Mouse (Mus musculus) ovary, postnatal 36 days (tissue): ENCODE results near the gene Btbd35f29.
"Not testable (repeated sequence)": the region's sequence is repeated elsewhere in the genome, so short reads cannot be mapped to it uniquely, and the experiment has no call there.

Experiments used
- DNase-seq: peaks from one replicate; pipeline ENCODE4 v3.0.0; 2022; ENCODE audit warnings: low spot score, mixed read lengths

The Btbd35f29 gene

DNA sequence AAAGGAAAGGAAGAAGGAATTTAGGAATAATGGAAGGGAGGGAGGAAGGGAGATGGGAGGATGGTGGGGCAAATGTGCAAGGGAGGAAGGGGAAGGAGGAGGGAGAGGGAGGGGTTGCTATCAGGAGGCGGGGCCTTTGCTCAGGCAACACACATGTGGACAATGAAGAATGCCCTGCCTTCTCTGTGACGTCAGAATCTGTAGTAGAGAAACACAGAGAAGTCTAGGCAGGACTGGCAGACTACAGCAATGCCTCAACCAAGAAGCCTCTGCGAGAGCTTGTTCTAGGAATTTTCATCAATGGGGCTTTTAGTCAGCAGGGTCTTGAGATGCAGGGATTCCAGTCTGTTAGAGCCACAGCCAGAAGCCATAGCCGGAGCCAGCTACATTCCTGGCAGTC is at the start of gene Btbd35f29:
Gene Btbd35f29, plus strand, starts transcription at position 301 of the 400 bp plus-strand sequence.
- not testable (repeated sequence) for DNase-seq

DNA sequence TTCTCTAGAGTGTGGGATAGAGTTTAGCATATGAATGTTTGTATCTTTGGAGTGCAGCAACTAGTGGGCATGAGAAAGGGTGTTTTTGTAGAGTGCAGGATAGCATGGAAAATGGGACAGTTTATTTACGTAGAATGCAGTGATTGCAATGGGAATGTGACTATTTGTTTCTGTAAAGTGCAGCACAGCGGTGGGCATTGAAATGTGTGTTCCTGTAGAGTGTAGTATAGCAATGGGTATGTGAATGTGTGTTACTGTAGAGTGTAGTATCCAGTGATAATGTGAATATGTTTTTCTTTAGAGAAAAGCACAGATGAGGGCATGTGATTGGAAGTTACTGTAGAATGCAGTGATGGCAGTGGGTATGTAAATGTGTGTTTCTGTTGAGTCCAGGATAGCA is 23.9 kb downstream of the Btbd35f29 start:
- DNase-seq = not testable (repeated sequence)

DNA sequence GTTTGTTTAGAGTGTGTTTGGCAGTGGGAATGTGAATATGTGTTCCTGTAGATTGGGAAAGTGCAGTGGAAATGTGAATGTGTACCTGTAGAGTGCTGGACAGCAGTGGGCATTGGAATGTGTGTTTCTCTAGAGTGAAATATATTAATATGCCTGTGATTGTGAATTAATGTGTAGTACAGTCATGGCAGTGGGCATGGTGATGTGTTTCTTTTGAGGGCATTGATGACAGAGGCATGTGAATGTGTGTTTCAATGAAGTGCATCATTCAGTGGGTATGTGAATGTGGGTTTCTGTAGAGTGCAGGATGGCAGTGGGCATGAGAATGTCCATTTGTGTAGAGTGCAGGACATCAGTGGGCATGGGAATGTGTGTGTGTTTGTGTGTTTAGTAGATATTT is 27.7 kb downstream of the Btbd35f29 start:
- DNase-seq = not testable (repeated sequence)

DNA sequence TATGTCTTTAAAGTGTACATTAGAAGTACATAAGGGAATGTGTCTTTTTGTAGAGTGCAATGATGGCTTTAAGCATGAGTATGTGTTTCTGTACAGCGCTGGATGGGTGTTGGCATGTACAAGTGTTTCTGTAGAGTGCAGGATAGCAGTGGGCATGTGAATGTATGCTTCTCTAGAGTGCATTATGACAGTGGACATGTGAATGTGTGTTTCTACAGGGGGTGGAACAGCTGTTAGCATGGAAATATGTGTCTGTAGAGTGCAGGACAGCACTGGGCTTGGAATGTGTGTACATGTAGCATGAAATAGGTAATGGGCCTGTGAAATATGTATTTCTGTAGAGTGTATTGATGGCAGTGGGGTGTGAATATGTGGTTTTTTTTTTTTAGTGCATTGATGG is 28.4 kb downstream of the Btbd35f29 start:
- not testable (repeated sequence) for DNase-seq

DNA sequence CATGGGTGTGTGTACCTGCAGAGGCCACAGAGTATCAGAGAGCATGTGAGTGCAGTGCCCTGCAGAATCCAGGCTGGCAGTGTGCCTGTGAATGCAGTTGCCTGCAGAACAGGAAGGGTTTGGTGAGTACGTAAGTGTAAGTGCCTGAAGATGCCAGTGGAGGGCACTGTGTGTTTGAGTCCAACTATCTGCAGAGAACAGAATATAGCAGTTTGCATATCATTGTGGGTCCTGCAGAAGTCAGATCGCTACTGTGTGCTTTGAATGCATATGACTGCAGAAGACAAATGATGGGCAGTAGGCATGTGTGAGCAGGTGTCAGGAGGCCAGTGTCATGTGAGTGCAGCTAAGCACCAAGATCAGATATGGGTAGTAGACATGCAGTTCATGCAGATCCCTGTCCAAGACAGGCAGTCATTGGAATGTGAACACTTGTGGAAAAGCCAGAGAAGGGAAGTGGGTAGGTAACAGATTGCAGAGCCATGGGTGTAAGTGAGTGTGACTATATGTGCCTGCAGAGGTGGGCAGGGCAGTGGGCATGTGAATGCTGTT is 41.1 kb downstream of the Btbd35f29 start:
- DNase-seq = not testable (repeated sequence)

DNA sequence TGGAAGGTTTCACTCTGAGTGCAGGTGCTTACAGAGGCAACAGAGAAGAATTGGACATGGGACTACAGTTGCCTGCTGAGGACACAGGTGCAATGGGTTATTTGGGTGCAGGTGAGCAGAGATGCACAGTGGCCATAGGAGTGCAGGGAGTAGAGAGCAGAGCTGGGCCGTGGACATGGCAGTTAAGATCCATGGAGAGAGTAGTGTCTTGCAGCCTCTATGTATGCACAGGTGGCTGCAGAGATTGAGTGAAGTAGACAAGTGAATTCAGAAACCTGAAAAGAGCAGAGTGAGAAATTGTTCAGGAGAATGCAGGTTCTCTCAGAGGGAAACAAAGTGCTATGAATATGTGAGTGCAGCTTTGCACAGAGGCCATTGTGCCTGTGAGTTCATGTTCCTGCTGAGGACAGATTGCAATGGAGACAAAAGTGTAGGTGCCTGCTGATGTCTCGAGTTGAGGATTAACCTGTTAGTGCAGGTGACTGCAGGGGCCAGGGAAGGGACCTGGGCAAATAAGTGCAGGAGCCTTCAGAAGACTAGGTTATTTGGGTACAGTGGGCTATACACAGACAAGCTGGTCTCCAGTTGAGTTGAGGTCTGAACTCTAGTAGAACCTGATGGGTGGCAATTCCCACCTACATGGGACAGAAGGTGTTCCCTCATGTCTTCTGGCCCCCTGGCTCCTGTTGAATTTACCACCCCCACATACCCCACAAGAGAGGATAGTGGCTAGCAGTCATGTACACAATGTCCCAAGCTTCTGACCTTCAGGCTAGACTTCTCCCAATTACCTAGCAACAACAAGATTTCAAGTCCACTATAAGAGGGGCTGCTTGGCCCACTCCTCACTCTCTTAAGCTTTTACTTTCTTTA is 42.2 kb downstream of the Btbd35f29 start:
- not testable (repeated sequence) for DNase-seq

DNA sequence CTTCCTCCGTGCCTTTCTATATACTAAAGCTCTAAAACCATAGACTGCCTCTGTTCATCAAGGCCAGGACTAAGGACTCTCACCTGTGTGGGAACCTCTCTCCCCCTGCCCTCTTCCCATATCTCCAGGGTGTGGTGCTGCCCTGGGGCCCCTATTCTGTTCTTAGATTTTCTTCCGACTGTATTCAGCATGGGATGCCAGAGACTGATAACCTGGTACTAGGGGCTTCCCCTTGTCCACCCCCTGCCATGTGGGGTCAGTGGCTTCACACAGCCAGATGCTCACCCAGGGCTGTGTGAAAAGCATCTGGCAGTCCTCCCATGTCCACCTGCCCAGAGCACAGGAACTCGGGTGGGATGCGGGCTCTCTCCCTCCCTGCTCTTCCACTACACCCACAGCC is 43.1 kb downstream of the Btbd35f29 start:
- DNase-seq = peak; percentile 41

DNA sequence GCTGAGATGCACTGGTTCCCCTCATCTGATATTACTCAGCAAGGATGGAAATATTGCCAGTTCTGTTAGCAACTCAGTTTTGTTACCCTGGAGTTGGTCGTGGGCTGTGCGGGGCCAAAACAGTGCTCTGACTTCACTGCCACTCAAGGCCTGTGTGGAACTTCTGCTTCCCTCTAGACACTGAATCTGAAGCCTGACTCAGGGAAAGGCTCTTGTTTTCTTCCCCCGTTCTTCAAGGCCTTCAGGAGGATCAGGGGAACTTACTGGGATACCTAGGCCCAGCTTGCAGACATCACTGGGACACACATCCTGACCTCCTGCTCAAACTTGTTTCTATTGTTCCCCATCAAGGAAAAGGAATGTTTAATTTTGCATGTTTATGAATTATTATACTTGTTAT is 45.2 kb downstream of the Btbd35f29 start:
- not testable (repeated sequence) for DNase-seq

DNA sequence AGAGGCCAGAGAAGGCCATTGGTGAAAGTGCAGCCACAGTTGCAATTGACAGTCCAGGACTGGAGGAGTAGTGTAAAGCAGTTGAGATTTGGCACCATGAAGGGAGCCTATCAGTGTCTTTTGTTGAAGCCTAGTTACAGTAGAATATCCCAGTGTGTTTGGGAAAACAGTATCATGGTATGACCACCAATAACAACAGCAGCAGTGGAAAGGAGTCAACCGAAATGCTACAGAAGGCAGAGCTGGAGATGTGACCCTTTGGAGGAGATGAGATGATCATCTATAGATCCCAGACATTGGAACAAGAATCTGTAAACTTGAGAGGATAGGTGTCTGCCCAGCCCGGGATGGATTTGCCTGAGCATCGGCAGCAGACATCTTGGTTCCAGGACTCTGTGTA is 47.7 kb downstream of the Btbd35f29 start:
- not testable (repeated sequence) for DNase-seq
